Mouse (Mus musculus) CH12.LX (cell line): ENCODE data around the gene Olfr726. TPM values are rescaled to one million over a fixed set of nuclear protein-coding genes. Genes with fewer than 3 reads are reported as not detected.

ENCODE experiments used
- DNase-seq: peaks from one replicate; pipeline ENCODE4 v3.0.0-alpha.2; 2013; ENCODE audit errors: extremely low read depth
- H3K27ac ChIP-seq: 2 replicates; pipeline ENCODE4 v1.5.1; 2012; ENCODE audit warnings: low read depth, mild to moderate bottlenecking, control low read depth, moderate library complexity; ENCODE audit not compliant: insufficient read depth
- H3K27me3 ChIP-seq: replicated peaks from 2 replicates; pipeline ENCODE3; 2012; ENCODE audit warnings: inconsistent platforms
- H3K36me3 ChIP-seq, 2 experiments: replicated peaks in 1 of 2; 2 replicates each; pipeline versions ENCODE3 to v1.6.1; 2012; ENCODE audit warnings: inconsistent platforms in 1 of 2, low read length in 1 of 2, mild to moderate bottlenecking in 1 of 2, mixed read lengths in 1 of 2, moderate library complexity in 1 of 2; ENCODE audit not compliant: control insufficient read depth in 1 of 2, insufficient read depth in 1 of 2
- H3K4me1 ChIP-seq, 2 experiments: 2 replicates each; pipeline ENCODE4 v1.6.1; 2012; ENCODE audit warnings: inconsistent platforms in 1 of 2, moderate library complexity in 1 of 2; ENCODE audit not compliant: insufficient read depth in 2 of 2, control insufficient read depth in 1 of 2
- H3K4me2 ChIP-seq: 2 replicates; pipeline ENCODE4 v1.6.1; 2012; ENCODE audit warnings: low read depth, mild to moderate bottlenecking, control low read depth; ENCODE audit not compliant: poor library complexity, insufficient read depth, severe bottlenecking
- H3K4me3 ChIP-seq, 3 experiments: fragments of 150-350 bp in 1 of 3; sonication (generic) in 1 of 3; replicated peaks in 1 of 3; 2 replicates each; pipeline versions ENCODE3 to v1.5.1; 2011 to 2012; ENCODE audit warnings: low read depth in 2 of 3, low read length in 2 of 3, mild to moderate bottlenecking in 2 of 3, moderate library complexity in 2 of 3, control low read depth in 1 of 3, improper control_type of control experiment in 1 of 3, inconsistent platforms in 1 of 3, mixed read lengths in 1 of 3; ENCODE audit not compliant: poor library complexity in 1 of 3
- H3K79me2 ChIP-seq: replicated peaks from 2 replicates; pipeline ENCODE4 v1.6.1; 2012; ENCODE audit warnings: mild to moderate bottlenecking, moderate library complexity; ENCODE audit not compliant: control insufficient read depth, poor library complexity, insufficient read depth, severe bottlenecking; ENCODE audit errors: extremely low read depth
- H3K9ac ChIP-seq: 2 replicates; pipeline ENCODE4 v1.6.1; 2012; ENCODE audit warnings: low read depth, mild to moderate bottlenecking, control low read depth, moderate library complexity; ENCODE audit not compliant: insufficient read depth
- H3K9me3 ChIP-seq: replicated peaks from 2 replicates; pipeline ENCODE3; 2012; ENCODE audit warnings: low read length, inconsistent platforms, mixed read lengths
- BHLHE40 ChIP-seq: IDR thresholded peaks from 2 replicates; pipeline ENCODE4 v1.6.1; 2011; ENCODE audit warnings: mild to moderate bottlenecking, low read depth, low read length, improper control_type of control experiment
- CHD1 ChIP-seq: IDR thresholded peaks from 2 replicates; pipeline ENCODE4 v1.6.1; 2012; ENCODE audit warnings: low read depth, low read length, improper control_type of control experiment, inconsistent platforms
- CHD2 ChIP-seq: IDR thresholded peaks from 2 replicates; pipeline ENCODE4 v1.6.1; 2011; ENCODE audit warnings: low read length, improper control_type of control experiment
- CTCF ChIP-seq, 2 experiments: IDR thresholded peaks in 1 of 2; conservative IDR thresholded peaks in 1 of 2; 2 replicates each; pipeline ENCODE4 v1.5.1; 2011 to 2012; ENCODE audit warnings: low read depth in 2 of 2, low read length in 2 of 2, improper control_type of control experiment in 1 of 2, inconsistent platforms in 1 of 2, mild to moderate bottlenecking in 1 of 2, moderate library complexity in 1 of 2
- ELF1 ChIP-seq: IDR thresholded peaks from 2 replicates; pipeline ENCODE4 v1.6.1; 2014; ENCODE audit warnings: low read depth, mild to moderate bottlenecking, inconsistent platforms, low read length, improper control_type of control experiment
- EP300 ChIP-seq: IDR thresholded peaks from 2 replicates; pipeline ENCODE4 v1.6.1; 2011; ENCODE audit warnings: low read length, improper control_type of control experiment
- GABPA ChIP-seq: IDR thresholded peaks from 2 replicates; pipeline ENCODE4 v1.6.1; 2012; ENCODE audit warnings: low read depth, low read length, improper control_type of control experiment, inconsistent platforms; ENCODE audit not compliant: insufficient replicate concordance
- HCFC1 ChIP-seq: IDR thresholded peaks from 2 replicates; pipeline ENCODE4 v1.6.1; 2012; ENCODE audit warnings: low read depth, mild to moderate bottlenecking, inconsistent platforms, low read length, improper control_type of control experiment
- IRF4 ChIP-seq: IDR thresholded peaks from 2 replicates; pipeline ENCODE4 v1.6.1; 2014; ENCODE audit warnings: low read depth, mild to moderate bottlenecking, inconsistent platforms, low read length, improper control_type of control experiment
- KAT2A ChIP-seq: IDR thresholded peaks from 2 replicates; pipeline ENCODE4 v1.6.1; 2012; ENCODE audit warnings: low read length, improper control_type of control experiment, inconsistent platforms; ENCODE audit not compliant: insufficient replicate concordance
- MAFK ChIP-seq: IDR thresholded peaks from 2 replicates; pipeline ENCODE4 v1.6.1; 2011; ENCODE audit warnings: low read length, improper control_type of control experiment; ENCODE audit not compliant: insufficient replicate concordance
- MAX ChIP-seq: IDR thresholded peaks from 2 replicates; pipeline ENCODE4 v1.6.1; 2011; ENCODE audit warnings: low read length, improper control_type of control experiment
- MAZ ChIP-seq: IDR thresholded peaks from 2 replicates; pipeline ENCODE4 v1.6.1; 2012; ENCODE audit warnings: low read depth, mild to moderate bottlenecking, inconsistent platforms, low read length, improper control_type of control experiment, moderate library complexity
- NRF1 ChIP-seq: IDR thresholded peaks from 2 replicates; pipeline ENCODE4 v1.6.1; 2014; ENCODE audit warnings: low read depth, mild to moderate bottlenecking, inconsistent platforms, low read length, improper control_type of control experiment, moderate library complexity
- POLR2A ChIP-seq: IDR thresholded peaks from 2 replicates; pipeline ENCODE4 v1.6.1; 2011; ENCODE audit warnings: low read depth, mild to moderate bottlenecking, improper control_type of control experiment, low read length
- SIN3A ChIP-seq: IDR thresholded peaks from 2 replicates; pipeline ENCODE4 v1.6.1; 2012; ENCODE audit warnings: low read length, improper control_type of control experiment, inconsistent platforms
- SMC3 ChIP-seq: IDR thresholded peaks from 2 replicates; pipeline ENCODE4 v1.6.1; 2011; ENCODE audit warnings: low read depth, low read length, improper control_type of control experiment
- TBP ChIP-seq: conservative IDR thresholded peaks from 2 replicates; pipeline ENCODE4 v1.6.1; 2011; ENCODE audit warnings: low read depth, low read length, improper control_type of control experiment
- TCF12 ChIP-seq: IDR thresholded peaks from 2 replicates; pipeline ENCODE4 v1.6.1; 2014; ENCODE audit warnings: low read depth, mild to moderate bottlenecking, inconsistent platforms, low read length, improper control_type of control experiment
- UBTF ChIP-seq: IDR thresholded peaks from 2 replicates; pipeline ENCODE4 v1.6.1; 2012; ENCODE audit warnings: low read depth, mild to moderate bottlenecking, inconsistent platforms, low read length, improper control_type of control experiment, moderate library complexity
- USF2 ChIP-seq: conservative IDR thresholded peaks from 2 replicates; pipeline ENCODE4 v1.6.1; 2011; ENCODE audit warnings: low read depth, low read length, improper control_type of control experiment
- ZC3H11A ChIP-seq: IDR thresholded peaks from 2 replicates; pipeline ENCODE4 v1.6.1; 2012; ENCODE audit warnings: low read depth, mild to moderate bottlenecking, inconsistent platforms, low read length, improper control_type of control experiment
- ZMIZ1 ChIP-seq: IDR thresholded peaks from 2 replicates; pipeline ENCODE4 v1.6.1; 2012; ENCODE audit warnings: low read depth, mild to moderate bottlenecking, inconsistent platforms, low read length, improper control_type of control experiment
- ZNF384 ChIP-seq: IDR thresholded peaks from 2 replicates; pipeline ENCODE4 v1.6.1; 2012; ENCODE audit warnings: low read depth, low read length, improper control_type of control experiment, inconsistent platforms
- dilution Hi-C: fragments of 300-500 bp; cut with MboI; formaldehyde crosslinking; loops from 2 replicates; pipeline ENCODE4 v1.14.3; 2020; ENCODE audit warnings: low sequenced_read_pairs; ENCODE audit not compliant: extremely low pct_unique_long_range_greater_than_20kb, extremely low pct_ligation_motif_present
- in situ Hi-C: fragments of 300-500 bp; cut with MboI; formaldehyde crosslinking; loops from 3 replicates; pipeline ENCODE4 v1.14.3; 2019; ENCODE audit warnings: low sequenced_read_pairs, low pct_ligation_motif_present, low pct_unique_long_range_greater_than_20kb, mixed read lengths
- polyA plus RNA-seq: library from polyadenylated mRNA; unstranded; fragments of >175 nt; gene quantifications from 2 replicates; pipeline ENCODE4 v1.2.1, GENCODE M21; 2012; ENCODE audit warnings: low read depth; ENCODE audit not compliant: insufficient read length
- total RNA-seq, 2 experiments: library from RNA; depleted of rRNA; stranded (reverse); fragments of 300-350 nt in 1 of 2; fragments of >200 nt in 1 of 2; gene quantifications; 2 replicates each; pipeline ENCODE4 v1.2.3; 2012 to 2014

The Olfr726 gene
- total and polyA plus RNA-seq, 3 experiments, result not detected

- H3K4me2 ChIP-seq, result no peak overlapping the region
Measured at GRCm38 (mm10) chr14:50062733-50063104, 28.0 kb downstream of the Olfr726 start.

GRCm38 (mm10) chr14:50061955-50062732, 28.6 kb downstream of the Olfr726 start:
- H3K36me3 ChIP-seq, result no peaks in the 10 kb centered on the region
- no peak overlapping the region for H3K4me2 ChIP-seq
- H3K27ac ChIP-seq, result no peak overlapping the region
- no peaks in the 10 kb centered on the region for H3K27me3 ChIP-seq
- no peaks in the 10 kb centered on the region for H3K79me2 ChIP-seq
- in situ Hi-C loops (no loop called here), dilution Hi-C loops (no loop called here)
- no peak overlapping the region for H3K4me3 ChIP-seq
- peaks cover 9% of the 10 kb centered on the region for H3K9me3 ChIP-seq
- H3K9ac ChIP-seq, result no peak overlapping the region
- DNase-seq, result no peak
- H3K4me1 ChIP-seq, result no peaks in the 10 kb centered on the region
- TF ChIP-seq BHLHE40 (no peak), UBTF (no peak), SIN3A (no peak), POLR2A (no peak), EP300 (no peak), ZMIZ1 (no peak), NRF1 (no peak), MAZ (no peak), TCF12 (no peak), SMC3 (no peak), ZNF384 (no peak), MAX (no peak), IRF4 (no peak), ZC3H11A (no peak), TBP (no peak), USF2 (no peak)
- TF ChIP-seq, all 38 proteins: peak for 0

More at GRCm38 (mm10) chr14:50062733-50063104, 28.0 kb downstream of the Olfr726 start:
- Histone ChIP-seq H3K9me3 (peaks cover 9% of the 10 kb centered on the region), H3K4me1 (no peaks in the 10 kb centered on the region), H3K27ac (no peak overlapping the region)
- TF ChIP-seq MAFK (no peak), GABPA (no peak), ELF1 (no peak), USF2 (no peak), KAT2A (no peak), ZMIZ1 (no peak), CHD2 (no peak), CTCF (conservative IDR thresholded peaks at IDR 0.05 in 1 of 2, IDR thresholded peaks at IDR 0.05 in 1 of 2; ENCODE audit: low read depth in 2 of 2, low read length in 2 of 2) (no peak), NRF1 (no peak), TCF12 (no peak), SIN3A (no peak), HCFC1 (no peak), IRF4 (no peak), ZNF384 (no peak), CHD1 (no peak), SMC3 (no peak)
- TF ChIP-seq, all 38 proteins: peak for 0
- dilution Hi-C loops (no loop called here), in situ Hi-C loops (no loop called here)
- Histone ChIP-seq H3K36me3 (no peaks in the 10 kb centered on the region), H3K79me2 (no peaks in the 10 kb centered on the region), H3K9ac (no peak overlapping the region), H3K27me3 (no peaks in the 10 kb centered on the region), H3K4me3 (no peak overlapping the region)
- DNase-seq, result no peak
